Mouse (Mus musculus) activated CD4-positive, CD25-positive, alpha-beta regulatory T cell (primary cell): ENCODE data around the gene Plac1. TPM values are rescaled to one million over a fixed set of nuclear protein-coding genes. Genes with fewer than 3 reads are reported as not detected.

Experiments used
- polyA plus RNA-seq, 2 experiments: library from polyadenylated mRNA; unstranded; fragments of 100-300 nt; shearing (Covaris generic); gene quantifications; one replicate each; pipeline ENCODE4 v1.2.1; 2017

Gene Plac1
- polyA plus RNA-seq: not detected

DNA sequence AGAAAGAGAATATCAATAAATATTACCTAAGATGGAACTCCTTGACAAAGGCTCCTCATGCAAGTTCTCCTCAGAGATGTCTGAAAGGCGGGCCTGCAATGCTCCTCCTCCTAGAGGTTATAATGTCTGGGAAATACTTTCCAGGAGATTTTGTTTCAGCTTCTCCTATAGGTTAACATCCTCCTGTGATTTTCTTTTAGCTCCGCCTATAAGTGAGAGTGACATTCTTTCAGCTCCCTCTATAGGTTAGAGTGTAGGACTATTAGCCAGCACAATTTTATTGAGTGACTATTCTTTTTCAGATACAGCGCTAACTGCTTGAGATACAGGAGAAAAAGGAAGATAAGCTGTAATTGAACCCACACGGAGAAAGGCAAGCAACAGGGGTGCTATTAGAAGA lies at the start of gene Plac1:
Plac1 (minus strand) TSS at position 101 of the 400 bp plus-strand sequence.

DNA sequence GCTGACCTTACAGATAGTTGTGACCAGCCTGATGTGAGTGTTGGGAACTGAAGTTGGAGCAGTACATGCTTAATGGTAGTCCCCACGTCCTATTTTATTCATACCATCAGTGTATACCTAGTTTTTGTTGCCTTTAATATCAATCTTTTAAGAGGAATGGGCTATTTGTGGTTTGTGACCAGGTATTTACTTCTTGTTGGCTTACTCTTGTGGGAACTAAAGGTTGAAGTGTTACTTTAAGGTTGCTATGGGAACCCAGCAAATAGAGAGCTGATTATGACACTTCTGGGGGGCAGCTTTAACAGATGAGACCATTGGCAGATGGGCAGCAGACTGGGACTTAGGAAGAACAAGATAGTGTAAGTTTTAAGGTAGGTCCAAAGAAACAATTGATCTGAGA lies 33.2 kb upstream of the Plac1 start, which contains the start of gene Fam122c:
Fam122c (plus strand) TSS at position 301 of the 400 bp plus-strand sequence.

DNA sequence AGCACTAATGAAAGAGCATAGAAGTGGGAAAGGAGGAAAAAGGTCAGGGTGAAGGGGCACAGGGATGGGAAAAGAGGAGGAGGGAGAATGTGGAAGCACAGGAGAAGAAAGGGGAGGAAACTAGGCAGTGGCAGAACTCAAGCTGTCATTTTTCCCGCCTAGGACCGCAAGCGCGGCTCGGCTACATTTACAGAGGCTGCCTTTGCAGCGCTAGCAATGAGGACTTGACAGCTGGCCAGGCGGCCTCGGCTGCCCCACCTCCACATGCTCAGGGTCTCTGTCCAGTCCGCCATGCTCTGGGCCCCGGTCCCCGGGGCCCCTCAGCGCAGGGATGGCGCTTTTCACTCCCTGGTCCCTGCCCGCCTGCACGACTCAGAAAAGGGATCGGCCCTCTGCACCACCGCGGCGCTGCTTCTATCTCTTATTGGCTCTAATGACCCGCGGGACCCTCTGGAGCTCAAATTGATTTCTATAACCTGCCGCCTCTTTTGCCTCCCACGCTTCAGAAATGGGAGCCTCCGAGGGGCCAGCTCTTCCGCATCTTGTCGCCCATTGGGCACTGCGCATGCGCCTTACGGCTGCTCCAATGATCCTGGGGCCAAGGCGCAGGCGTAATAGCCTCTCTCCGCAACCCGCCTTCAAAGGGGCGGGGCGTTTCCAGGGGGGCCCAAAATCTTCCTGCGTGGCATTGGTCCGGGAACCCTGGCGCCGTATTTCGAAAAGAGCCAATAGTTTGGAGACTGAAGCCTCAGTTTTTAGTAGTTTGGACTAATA lies 29.6 kb upstream of the Plac1 start, which contains the start of gene Fam122b:
Fam122b (minus strand) TSS at position 517 of the 774 bp plus-strand sequence.

Other genes starting within 250 kb of the Plac1 start
- gene Fam122b, start 29.7 kb upstream of the Plac1 start, polyA plus RNA-seq: 1 to 10 TPM; 8.6 to 9.4 TPM
- gene Fam122c, start 33.3 kb upstream of the Plac1 start, polyA plus RNA-seq: not detected
- 10 to 100 TPM; 16.9 to 20.1 TPM for gene Mospd1, start 130.4 kb upstream of the Plac1 start, polyA plus RNA-seq
- gene Etd, start 194.8 kb upstream of the Plac1 start, polyA plus RNA-seq: not detected